Mouse (Mus musculus): Measurements from ENCODE around the gene Carmil2.
A peak's percentile ranks its signal among the peaks of the same experiment; 100 is the strongest.

The Carmil2 gene

DNA sequence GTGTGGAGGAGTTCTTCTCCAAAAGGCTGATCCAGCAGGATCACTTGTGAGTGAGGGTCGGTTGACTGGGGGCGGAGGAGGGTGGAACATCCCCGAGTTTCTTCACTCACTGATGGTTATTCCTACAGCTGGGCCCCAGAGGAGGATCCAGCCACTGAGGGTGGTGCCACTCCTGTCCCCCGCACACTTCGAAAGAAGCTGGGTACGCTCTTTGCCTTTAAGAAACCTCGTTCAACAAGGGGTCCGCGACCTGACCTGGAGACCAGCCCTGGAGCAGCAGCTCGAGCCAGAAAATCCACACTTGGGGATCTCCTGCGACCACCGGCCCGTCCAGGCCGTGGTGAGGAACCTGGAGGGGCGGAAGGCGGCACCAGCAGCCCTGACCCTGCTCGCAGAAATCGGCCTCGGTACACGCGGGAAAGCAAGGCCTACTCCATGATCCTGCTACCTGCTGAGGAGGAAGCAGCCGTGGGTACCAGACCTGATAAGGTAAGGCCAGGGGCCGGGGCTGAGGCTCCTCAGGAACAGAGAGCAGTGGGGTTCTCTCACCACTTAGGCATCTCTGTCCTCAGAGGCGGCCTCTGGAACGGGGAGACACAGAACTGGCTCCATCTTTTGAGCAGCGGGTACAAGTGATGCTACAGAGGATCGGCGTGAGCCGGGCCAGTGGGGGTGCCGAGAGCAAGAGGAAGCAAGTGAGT is 9.2 kb downstream of the Carmil2 start:
- no peak for DNase-seq (ENCODE audit: low read depth, low spot score)

DNA sequence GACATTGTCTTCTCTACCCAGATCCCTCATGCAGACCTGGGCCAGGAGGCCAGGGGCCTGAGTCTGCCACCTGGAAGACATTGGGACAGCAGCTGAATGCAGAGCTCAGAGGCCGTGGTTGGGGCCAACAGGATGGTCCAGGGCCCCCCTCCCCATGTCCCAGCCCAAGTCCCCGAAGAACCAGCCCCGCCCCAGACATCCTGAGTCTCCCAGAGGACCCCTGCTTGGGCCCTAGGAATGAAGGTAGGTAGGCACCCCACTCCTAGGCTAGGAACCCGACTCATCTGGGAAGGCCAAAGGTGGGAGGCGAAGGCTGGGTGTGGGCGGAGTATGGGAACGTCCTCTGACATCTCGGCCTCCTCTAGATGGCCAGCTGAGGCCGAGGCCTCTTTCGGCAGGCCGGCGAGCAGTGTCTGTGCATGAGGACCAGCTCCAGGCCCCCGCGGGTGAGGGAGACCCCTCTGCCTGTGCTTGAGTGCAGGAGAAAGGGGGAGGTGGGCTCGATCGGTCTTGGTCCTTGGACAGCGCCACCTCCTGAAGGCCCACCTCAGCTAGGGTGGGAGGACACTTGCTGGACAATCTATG is 11.2 kb downstream of the Carmil2 start:
- DNase-seq (ENCODE audit: low read depth, low spot score) = no peak

DNA sequence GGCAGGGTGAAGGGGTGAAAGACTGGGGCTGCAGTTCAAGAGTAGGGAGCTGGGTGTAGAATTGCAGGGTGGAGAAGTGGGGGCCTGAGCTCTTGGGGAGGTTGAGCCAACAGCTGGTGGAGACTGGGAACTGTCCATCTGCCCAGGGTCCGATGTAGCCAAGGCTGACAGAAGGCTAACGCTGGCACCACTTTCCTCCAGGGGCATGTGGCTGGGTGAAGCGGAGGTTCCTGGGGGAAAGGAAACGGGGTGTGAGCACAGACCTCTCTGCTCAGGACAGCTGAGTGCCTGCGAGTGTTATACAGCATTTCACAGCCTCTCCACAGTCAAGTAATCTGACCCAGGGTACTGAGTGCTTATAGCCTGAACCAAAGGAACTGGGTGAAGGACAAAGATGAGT is 12.7 kb downstream of the Carmil2 start:
- DNase-seq (ENCODE audit: low read depth, low spot score) = no peak

DNA sequence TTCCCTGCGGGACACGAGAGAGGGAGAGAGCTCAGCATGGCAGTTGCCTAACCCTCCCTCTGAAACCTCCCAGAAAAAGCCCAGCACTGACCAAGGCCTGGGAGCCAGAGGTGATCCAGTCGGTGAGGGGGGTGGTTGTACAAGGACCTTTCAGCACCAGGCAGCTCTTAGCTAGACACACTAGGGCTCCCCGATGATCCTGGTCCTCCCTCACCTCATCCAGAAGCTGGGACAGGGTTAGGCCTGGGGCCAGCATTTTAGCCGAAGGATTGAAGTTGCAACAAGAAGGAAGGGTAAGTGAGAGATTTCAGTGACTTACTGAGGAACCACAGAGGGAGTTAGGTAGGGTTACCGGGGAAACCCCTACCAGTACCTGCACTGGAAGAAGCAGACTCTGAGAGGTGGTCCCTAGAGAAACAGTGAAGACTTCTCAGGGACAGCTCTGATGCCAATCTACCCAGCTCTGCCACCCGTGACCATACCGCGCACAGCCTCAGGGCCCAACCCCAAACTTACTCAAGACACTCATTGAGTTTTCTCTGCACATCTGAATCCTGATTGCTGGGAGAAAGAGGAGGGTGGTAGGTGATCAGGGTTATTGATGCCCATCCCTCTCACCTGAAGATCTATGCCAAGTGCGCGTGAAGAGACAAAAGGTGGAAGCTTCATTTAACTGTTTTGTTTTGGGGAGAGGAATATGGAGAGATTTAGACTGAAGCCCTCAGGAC is 13.6 kb downstream of the Carmil2 start:
- no peak for DNase-seq (ENCODE audit: low read depth, low spot score)

DNA sequence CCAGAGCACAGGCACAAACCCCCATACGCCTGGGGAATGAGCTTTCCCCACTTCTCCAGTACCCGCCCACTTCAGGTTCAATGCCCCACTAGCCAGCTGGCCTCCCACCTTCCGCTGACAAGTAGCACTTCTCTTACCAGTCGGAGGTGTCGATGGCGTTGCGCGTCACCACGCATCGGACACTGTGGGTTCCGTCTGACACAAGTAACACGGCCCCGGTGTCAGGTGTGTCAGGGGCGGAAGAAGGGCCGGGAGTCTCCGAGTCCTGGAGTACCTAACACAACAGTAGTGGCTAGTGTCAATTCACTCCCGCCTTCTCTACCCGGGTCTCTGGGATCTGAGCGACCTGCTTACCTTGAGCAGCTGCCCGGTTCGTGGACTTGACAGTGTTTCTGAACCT is 14.5 kb downstream of the Carmil2 start:
- DNase-seq (ENCODE audit: low read depth, low spot score) = no peak

DNA sequence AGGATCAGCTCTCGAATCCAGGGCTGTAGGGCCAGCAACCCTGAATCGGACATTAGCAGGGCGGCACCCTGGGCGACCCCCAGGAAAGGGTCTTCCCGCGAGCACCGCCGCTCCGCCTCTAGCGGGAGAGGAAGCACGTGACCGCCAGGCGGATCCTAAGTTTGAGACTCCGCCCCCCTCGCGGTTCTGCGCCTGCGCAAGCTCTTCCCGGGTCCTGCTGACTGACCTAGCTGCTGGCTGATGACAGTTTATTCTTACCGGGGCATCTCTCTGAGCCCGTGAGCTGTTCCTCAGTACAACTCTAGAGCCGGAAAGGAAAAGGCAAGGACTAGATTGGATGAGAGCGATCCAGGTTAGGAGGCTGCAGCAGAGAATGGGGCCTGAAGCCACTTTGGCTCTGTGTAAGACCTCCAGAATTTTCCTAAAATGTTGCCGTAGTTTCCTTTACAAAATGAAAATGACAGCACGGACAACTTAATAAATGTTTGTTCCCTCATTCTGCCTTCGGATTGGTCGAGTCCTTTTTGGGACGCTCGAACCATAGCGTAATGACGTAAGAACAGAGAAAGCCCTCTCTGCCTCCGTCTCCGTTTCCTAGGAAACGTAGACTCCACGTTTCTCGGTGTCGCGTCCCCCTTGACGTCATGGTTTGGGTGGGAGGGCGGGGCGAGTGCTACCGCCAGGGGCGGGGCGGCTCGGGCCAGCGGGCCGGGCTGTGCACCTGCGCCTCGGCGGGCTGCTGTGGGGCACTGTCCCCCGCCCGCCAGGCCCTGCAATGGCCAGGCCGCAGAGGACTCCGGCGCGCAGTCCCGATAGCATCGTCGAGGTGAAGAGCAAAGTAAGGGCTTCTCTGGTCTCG is 15.1 kb downstream of the Carmil2 start, which contains the start of the genes Acd and Pard6a:
Gene Acd (minus strand): TSS at position 137 of the 859 bp plus-strand sequence.
Gene Pard6a (plus strand): TSS at position 183 of the 859 bp plus-strand sequence.
- peak; percentile 94 for DNase-seq (ENCODE audit: low read depth, low spot score)

DNA sequence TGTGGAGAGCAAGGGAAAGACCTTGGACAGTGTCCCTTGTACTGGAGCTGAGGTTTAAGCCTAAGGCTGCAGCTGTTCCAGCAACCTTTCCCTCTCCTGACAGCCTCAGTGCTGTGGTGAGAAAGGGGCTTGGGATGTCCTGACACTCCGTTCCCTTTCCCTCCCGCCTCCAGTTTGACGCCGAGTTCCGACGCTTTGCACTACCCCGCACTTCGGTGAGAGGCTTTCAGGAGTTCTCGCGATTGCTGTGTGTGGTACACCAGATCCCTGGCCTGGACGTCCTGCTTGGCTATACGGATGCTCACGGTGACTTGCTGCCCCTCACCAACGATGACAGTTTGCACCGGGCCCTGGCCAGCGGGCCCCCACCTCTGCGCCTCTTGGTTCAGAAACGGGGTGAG is 15.9 kb downstream of the Carmil2 start:
- no peak for DNase-seq (ENCODE audit: low read depth, low spot score)

DNA sequence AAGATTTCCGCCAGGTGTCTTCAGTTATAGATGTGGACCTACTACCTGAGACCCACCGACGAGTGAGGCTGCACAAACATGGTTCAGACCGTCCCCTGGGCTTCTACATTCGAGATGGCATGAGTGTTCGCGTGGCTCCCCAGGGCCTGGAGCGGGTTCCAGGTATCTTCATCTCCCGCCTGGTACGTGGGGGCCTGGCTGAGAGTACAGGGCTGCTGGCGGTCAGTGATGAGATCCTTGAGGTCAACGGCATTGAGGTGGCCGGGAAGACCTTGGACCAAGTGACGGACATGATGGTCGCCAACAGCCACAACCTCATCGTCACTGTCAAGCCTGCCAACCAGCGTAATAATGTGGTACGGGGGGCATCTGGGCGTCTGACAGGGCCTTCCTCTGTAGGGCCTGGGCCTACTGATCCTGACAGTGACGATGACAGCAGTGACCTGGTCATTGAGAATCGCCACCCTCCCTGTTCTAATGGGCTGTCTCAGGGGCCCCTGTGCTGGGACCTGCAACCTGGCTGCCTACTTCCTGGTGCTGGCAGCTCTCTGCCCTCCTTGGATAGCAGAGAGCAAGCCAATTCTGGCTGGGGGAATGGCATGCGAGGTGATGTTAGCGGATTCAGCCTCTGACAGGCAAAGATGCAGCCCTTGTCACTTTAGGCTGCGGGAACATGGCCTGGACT is 16.8 kb downstream of the Carmil2 start:
- DNase-seq (ENCODE audit: low read depth, low spot score) = no peak

DNA sequence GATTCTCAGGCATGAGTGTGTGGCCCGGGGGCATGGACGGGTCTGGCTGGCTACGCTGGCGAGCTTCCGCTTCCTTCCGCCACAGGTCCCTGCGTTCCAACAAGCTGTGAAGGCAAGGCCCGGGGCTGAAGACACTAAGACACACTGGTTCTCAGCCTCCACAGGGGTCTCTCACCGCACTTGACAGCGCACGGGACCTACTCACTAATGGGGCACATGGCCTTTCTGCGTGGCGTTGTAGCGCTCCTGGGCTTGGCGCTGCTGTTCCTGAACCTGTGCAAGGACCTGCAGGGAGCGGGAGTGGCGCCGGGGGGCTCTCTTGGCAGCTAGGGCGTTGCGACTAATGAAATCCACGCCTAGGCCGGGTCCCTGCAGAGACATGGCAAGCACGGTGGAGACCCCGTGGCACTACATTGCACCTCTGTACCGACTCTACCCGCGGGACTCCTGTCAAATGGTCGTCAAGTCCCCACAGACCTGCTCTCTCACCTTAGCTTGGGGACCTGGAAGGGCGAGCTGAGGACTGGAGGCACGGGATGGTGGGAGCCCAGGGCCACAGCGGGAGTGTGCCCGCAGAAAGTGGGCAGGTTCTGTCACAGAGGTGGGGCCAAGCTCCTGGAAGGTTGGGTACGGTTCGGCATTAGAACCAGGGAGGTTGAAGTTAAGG is 18.2 kb downstream of the Carmil2 start:
- no peak for DNase-seq (ENCODE audit: low read depth, low spot score)

DNA sequence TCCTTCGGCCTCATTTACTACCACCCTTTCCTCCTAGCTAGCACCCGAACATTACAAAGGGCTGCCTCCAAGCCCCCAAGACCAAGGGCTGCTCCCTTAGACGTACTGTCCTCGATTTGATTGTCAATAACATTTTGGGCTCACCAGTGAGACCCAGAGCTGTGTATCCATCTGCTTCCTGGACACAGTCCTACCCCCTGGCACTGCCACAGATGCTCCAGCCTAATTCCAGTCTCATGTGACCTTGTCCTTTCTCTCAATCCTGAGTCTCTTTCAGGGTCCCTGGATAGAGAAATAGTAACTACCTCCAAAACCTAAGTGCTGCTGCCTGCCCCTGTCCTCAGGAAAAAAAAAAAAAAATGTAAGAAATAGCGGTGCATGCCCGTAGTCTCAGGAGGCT is 18.9 kb downstream of the Carmil2 start:
- no peak for DNase-seq (ENCODE audit: low read depth, low spot score)

DNA sequence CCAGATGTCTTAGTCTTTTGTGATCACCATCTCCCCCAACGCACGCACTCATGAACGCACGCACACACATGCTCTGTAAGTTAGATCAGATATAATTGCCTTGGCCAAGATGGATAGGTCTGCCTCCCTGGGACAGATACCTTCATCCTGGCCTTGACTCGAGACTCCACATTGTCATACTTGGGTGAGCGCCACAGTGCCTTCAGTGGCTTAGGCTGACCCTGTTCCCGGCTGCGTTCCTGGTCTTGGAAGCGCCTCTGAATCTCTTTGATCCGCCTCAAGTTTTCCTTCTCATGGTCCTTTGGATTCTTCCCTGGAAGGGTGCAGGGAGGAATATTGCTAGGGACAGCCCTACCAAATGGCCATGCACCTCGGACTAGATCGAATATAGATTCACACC is 20.4 kb downstream of the Carmil2 start:
- DNase-seq (ENCODE audit: low read depth, low spot score) = no peak

DNA sequence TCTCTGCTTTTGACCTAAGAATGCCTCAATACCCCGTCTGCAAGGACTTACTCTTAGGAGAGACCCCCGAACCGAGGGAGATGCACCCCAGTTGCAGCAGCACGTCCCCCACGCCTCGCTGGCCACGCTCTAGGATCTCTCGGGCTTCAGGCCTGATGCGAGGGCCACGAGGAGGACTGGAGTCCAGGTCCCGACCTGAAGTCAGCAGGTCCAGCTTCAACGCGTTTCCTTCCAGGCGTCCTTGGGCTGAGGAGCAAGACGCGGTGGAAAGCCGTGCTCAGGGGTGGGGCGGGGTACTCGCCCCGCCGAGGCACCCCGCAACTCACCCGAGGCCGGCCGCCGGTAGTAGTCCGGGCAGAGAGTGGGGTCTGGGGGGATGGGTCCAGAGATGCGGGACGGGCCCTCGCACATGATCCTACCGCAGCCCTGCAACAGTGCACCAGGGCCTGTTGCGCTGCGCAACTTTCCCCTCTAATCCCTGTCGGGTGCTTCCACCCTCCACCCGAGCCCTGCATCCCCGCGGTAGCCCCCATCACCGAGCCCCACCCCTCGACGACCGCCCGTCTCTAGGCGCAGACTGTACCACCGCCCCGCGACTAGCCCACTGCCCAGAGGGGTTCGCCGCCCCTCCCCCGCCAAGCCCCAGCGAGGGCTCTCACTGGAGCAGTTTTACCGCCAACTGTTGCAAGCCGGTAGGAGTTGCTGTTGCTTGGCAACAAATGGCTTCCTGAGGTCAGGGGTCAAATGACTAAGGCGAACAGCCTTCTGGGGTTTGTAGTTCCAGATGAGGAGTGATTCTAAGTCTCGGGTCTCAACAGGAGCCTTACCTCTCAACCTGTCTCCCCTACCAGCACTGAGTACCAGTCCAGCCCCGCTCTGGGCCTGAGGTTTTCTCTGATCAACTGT is 21.7 kb downstream of the Carmil2 start, which contains the start of the genes 4933405L10Rik and Enkd1:
Gene 4933405L10Rik (plus strand): TSS at position 158 of the 906 bp plus-strand sequence.
Gene Enkd1 (minus strand): TSS at position 713 of the 906 bp plus-strand sequence.
- peak; percentile 92 for DNase-seq (ENCODE audit: low read depth, low spot score)

DNA sequence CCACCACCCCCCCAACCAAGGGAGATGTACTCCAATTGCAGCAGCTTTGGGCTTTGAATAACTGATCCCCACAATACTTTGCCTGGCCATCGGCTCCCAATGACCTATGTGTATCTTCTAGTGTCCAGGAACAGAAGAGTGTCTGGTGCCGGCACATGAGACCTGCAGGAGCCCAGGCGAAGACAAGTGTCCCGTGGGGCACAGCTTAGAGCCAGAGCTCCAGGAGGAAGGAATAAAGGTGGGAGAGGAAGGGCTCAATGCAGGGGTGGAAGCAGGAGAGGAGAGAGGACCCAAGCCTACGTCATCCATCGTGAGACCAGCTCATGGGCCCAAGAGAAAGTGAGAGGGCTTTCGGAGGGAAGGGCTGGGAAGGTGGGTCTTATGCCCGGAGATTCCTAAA is 22.6 kb downstream of the Carmil2 start:
- no peak for DNase-seq (ENCODE audit: low read depth, low spot score)

DNA sequence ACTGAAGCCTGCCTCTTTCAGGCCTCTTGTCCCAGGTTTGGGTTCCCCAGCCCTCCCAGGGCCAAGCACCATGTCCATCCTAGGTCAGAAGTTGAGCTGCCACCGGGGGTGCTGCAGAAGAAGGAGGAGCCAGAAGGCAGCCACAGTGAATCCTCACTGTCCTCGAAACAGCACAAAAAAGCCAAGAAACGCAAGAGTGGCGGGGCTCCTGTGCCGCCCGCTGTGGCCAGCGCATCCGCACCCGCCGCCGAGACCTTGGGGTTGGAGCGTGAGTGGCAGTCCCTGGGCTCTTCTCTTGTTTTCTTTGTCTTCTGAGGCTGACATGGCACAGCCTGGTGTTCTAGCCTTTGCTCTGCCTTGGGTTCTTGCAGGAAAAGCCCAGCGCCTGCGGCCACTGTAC is 23.2 kb downstream of the Carmil2 start:
- DNase-seq (ENCODE audit: low read depth, low spot score) = no peak

DNA sequence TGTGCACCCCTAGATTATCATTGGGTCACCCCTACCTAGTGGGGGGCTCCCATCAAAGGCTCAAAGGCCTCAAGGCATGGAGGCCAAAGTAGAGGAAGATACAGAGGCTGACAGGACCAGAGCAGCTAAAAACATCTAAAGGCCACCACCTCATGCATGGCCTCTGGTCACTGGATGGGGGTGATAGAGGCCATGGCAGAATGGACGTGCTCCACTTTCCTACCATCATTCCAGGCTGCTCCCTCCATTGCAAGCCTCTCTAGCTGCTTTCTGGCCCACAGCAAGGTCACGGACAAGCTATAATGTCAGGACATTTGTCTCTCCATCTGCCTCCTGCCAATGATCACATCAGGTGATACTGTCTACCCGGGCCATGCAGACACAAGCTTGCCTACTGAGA is 26.2 kb downstream of the Carmil2 start:
- DNase-seq (ENCODE audit: low read depth, low spot score) = no peak

DNA sequence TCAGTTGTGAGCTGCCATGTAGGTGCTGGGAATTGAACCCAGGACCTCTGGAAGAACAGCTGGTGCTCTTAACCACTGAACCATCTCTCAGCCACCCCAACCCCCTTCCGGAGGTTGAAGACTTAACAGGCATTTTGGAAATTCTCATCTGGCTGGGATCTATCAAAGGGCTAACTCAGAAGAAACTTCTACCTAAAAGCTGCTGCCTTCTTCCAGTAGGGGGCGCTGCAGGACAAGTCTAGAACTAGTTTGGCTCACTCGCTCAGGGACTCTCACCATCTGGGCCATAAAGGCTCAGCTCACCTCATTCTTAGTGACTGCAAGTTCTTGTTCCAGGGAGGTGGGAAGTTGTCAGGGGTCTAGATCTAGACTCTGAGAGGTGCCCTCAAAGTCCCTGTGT is 28.1 kb downstream of the Carmil2 start:
- DNase-seq (ENCODE audit: low read depth, low spot score) = peak; percentile 86

DNA sequence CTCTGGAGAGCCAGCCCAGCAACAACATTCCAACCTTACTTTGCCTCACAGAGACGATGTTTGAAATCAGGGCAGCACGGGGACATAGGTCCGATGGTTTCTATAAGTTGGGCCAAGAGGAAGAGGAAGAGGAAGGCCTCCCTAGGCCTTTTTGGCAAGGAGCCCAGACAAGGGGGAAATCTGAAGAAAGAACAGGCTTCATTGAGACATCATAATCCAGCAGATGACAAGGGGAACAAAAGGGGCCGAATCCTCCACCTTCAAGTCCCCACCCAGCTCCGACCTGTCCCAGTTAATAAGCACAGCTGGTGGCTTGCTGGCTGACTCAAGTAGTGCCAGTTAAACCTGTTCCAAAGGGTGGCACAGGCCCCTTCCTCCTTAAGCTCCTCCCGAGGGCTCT is 29.0 kb downstream of the Carmil2 start:
- no peak for DNase-seq (ENCODE audit: low read depth, low spot score)

DNA sequence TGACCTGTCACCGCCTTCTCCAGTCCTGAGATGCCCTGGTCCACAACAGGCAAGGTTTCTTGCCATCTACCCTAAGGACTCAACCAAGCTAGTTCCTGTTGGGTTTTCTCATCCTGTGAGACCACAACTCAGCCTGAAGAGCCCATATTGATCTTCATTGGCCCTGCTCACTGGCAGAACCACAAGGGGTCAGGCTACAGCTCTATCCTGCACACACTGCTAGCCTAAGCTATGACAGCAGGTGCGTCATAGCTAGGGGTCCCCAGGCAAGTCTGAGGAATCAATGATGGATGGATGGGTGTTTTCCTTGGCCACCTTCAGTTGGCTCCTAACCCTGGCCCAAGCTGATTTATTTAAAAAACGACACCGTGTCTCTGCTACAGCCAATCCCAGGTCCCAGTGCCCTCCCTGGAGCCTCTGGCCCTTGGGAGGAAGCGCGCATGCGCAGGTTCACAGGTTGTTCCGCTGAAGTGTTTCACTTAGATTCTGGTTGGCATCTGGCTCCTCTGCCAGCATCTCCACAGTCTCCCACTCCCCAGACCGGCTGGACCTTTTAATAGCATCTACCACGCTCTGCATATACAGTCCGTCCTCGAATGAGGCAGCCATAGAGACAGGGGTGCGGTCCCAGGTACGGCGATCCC is 30.4 kb downstream of the Carmil2 start:
- no peak for DNase-seq (ENCODE audit: low read depth, low spot score)

DNA sequence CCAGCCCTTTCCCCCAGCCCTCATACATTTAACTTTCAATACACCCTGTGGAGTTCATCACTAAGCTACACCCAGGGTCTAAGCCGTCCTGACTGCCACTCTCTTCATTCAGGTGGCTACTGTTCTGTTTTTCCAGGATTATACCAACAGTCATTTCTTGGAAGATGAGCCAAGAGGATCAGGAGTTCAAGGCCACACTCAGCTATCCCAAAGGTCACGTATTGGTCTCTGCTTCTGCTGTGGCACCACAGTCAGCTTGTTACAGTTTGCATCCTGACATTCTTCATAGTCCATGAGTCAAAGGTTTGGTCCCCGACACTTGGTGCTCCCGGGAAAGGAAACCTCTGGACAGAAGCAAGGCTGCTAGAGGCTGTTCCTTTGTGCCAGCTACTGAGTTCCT is 33.6 kb downstream of the Carmil2 start:
- no peak for DNase-seq (ENCODE audit: low read depth, low spot score)

Measured in WW6 (cell line).